Mouse (Mus musculus) CD8-positive naive resting alpha-beta T cell, adult 2 months (primary cell): ENCODE measurements around the gene Ptger1.
A peak's percentile ranks its signal among the peaks of the same experiment; 100 is the strongest.

Experiments used
- DNase-seq, 2 experiments: peaks; one replicate each; pipeline ENCODE4 v3.0.0; 2022; ENCODE audit warnings: low read depth in 2 of 2, low spot score in 2 of 2

Gene Ptger1

GRCm38 (mm10) chr8:83656043-83656442 lies 10.4 kb upstream of the Ptger1 start:
- no peak for DNase-seq

GRCm38 (mm10) chr8:83656484-83657246 lies 9.8 kb upstream of the Ptger1 start:
- no peak for DNase-seq

GRCm38 (mm10) chr8:83660545-83660944 lies 5.9 kb upstream of the Ptger1 start:
- no peak for DNase-seq

- no peak for DNase-seq
Observed at GRCm38 (mm10) chr8:83660995-83661680, 5.3 kb upstream of the Ptger1 start.

GRCm38 (mm10) chr8:83662421-83662826 lies 4.1 kb upstream of the Ptger1 start:
- peak; percentile 86 to 90 for DNase-seq

- DNase-seq: no peak
Observed at GRCm38 (mm10) chr8:83664096-83664495, 2.4 kb upstream of the Ptger1 start.

- DNase-seq: no peak
Observed at GRCm38 (mm10) chr8:83664931-83665625, 1.4 kb upstream of the Ptger1 start.

- no peak for DNase-seq
Observed at GRCm38 (mm10) chr8:83666866-83667234, 372 bp downstream of the Ptger1 start.

- DNase-seq: no peak
Observed at GRCm38 (mm10) chr8:83667526-83667925, 1.0 kb downstream of the Ptger1 start.

GRCm38 (mm10) chr8:83668010-83668916 lies 1.8 kb downstream of the Ptger1 start:
- peak; percentile 25 to 50 for DNase-seq

GRCm38 (mm10) chr8:83669013-83669412 lies 2.5 kb downstream of the Ptger1 start:
- DNase-seq: no peak

- DNase-seq: no peak
Observed at GRCm38 (mm10) chr8:83672936-83673335, 6.5 kb downstream of the Ptger1 start.

GRCm38 (mm10) chr8:83674497-83674896 lies 8.0 kb downstream of the Ptger1 start:
- DNase-seq: no peak

- DNase-seq: no peak
Observed at GRCm38 (mm10) chr8:83679866-83680265, 13.4 kb downstream of the Ptger1 start.

GRCm38 (mm10) chr8:83680603-83681002 lies 14.1 kb downstream of the Ptger1 start:
- DNase-seq: no peak

GRCm38 (mm10) chr8:83681099-83681498 lies 14.6 kb downstream of the Ptger1 start:
- no peak for DNase-seq

- no peak for DNase-seq
Observed at GRCm38 (mm10) chr8:83684517-83684916, 18.0 kb downstream of the Ptger1 start.

GRCm38 (mm10) chr8:83689264-83689663 lies 22.8 kb downstream of the Ptger1 start:
- no peak for DNase-seq

GRCm38 (mm10) chr8:83693609-83694236 lies 27.2 kb downstream of the Ptger1 start:
- DNase-seq: no peak

- no peak for DNase-seq
Observed at GRCm38 (mm10) chr8:83694369-83695160, 28.1 kb downstream of the Ptger1 start.
